ENCODE assay signal across 34 mouse cellular contexts in the genomic region with DNA sequence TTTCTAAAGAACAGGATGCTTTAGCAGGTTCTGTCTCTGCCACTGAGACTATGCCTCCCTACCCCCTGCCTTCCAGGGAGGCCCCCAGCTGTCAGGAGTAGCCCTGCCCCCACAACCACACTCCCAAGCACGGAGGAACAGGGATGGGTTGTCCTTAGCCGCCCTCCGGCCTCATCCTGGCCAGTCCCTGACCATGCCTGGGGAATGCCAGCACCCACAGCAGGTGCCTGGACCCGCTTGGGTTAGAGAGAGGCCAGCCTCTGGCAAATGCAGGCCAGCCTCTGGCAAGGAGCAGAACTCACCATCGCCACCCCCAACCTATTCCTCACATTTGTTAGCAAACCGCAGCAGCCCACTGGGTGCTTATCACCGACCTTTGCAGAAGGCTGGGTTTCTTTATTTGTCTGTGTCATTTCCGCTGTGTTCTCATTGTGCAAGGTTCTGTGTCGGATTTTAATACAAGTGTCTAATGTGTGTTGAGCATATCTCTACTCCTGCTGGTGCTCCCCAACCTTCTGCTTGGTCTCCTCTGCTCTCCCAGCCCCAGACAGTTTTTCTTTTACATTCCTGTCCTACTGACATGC. TPM values are rescaled to one million over a fixed set of nuclear protein-coding genes. Genes with fewer than 3 reads are reported as not detected.
DNase-seq lines count a peak whose midpoint lies in the region; ATAC-seq and TF ChIP-seq lines count a peak whose summit lies in the region.
"Had no signal": no experiment of that assay in that cellular context is flagged by ENCODE, and none has a peak within 500 bp of the region (broad histone marks: within the 10 kb centered on the region; RNA-seq: fewer than 3 reads in every experiment).

No protein-coding gene starts in this region.

- no peak for ATAC-seq in embryonic facial prominence, embryonic 14.5 days (ENCODE audit: low read depth)
- ATAC-seq in intestine, postnatal 0 days = no peak
- ATAC-seq: forebrain, postnatal 0 days; intestine, embryonic 16.5 days; midbrain, embryonic 16.5 days had no signal

- intact Hi-C loops in gastrocnemius, adult 2 months (cut with DNase I) = no loop called here

- H3K27me3 ChIP-seq in embryonic facial prominence, embryonic 14.5 days (replicated peaks; ENCODE audit: control insufficient read depth, insufficient read depth, low read length) = peaks cover 39% of the 10 kb centered on the region
- peaks cover 51% of the 10 kb centered on the region for H3K27me3 ChIP-seq in embryonic facial prominence, embryonic 10.5 days (replicated peaks; ENCODE audit: low read depth, poor library complexity, severe bottlenecking)
- H3K27me3 ChIP-seq in C2C12 (ENCODE audit: control insufficient read depth, insufficient read depth, insufficient read length) (no peaks in the 10 kb centered on the region), myocyte (ENCODE audit: control insufficient read depth, insufficient read depth, insufficient read length) (no peaks in the 10 kb centered on the region)
- H3K27me3 ChIP-seq in intestine, postnatal 0 days (replicated peaks; ENCODE audit: control insufficient read depth, insufficient read depth, low read length) = peaks cover 22% of the 10 kb centered on the region; the same call in 1 of the 2 replicates

- TF ChIP-seq CTCF in C2C12 (IDR thresholded peaks at IDR 0.05; ENCODE audit: control insufficient read depth, insufficient read depth, insufficient read length) = no peak
- no peak for TF ChIP-seq CTCF in gastrocnemius, adult 2 months (IDR thresholded peaks at IDR 0.05)
- TF ChIP-seq CTCF in intestine, postnatal 0 days (IDR thresholded peaks at IDR 0.05; ENCODE audit: low read depth) = no peak

- H3K4me1 ChIP-seq in embryonic facial prominence, embryonic 14.5 days (ENCODE audit: control insufficient read depth, insufficient read depth, low read length) = no peaks in the 10 kb centered on the region
- peaks cover 11% of the 10 kb centered on the region for H3K4me1 ChIP-seq in embryonic facial prominence, embryonic 10.5 days
- no peaks in the 10 kb centered on the region for H3K4me1 ChIP-seq in intestine, postnatal 0 days (replicated peaks; ENCODE audit: control insufficient read depth, insufficient read depth, low read length)
- H3K4me1 ChIP-seq: heart, embryonic 15.5 days; limb, embryonic 12.5 days had no signal

- no peak overlapping the region for H3K4me2 ChIP-seq in embryonic facial prominence, embryonic 14.5 days (ENCODE audit: low read depth, low read length)
- H3K4me2 ChIP-seq in myocyte (ENCODE audit: low read depth) = peak overlapping the region; percentile 63
- H3K4me2 ChIP-seq in intestine, postnatal 0 days (replicated peaks; ENCODE audit: low read depth) = no peak overlapping the region
- H3K4me2 ChIP-seq: embryonic facial prominence, embryonic 15.5 days; forebrain, embryonic 12.5 days; heart, embryonic 15.5 days; hindbrain, embryonic 12.5 days; limb, embryonic 12.5 days; liver, embryonic 11.5 days; midbrain, embryonic 11.5 days; neural tube, embryonic 12.5 days had no signal

- WGBS in embryonic facial prominence, embryonic 14.5 days = 45% methylated on average over 6 of the region's 9 CpGs
- 52% methylated on average over 9 of the region's 9 CpGs for WGBS in embryonic facial prominence, embryonic 10.5 days
- WGBS in intestine, postnatal 0 days = 47% methylated on average over 9 of the region's 9 CpGs

- no peaks in the 10 kb centered on the region for H3K9me3 ChIP-seq in embryonic facial prominence, embryonic 14.5 days (ENCODE audit: control insufficient read depth, low read length)
- H3K9me3 ChIP-seq in embryonic facial prominence, embryonic 10.5 days = no peaks in the 10 kb centered on the region
- no peaks in the 10 kb centered on the region for H3K9me3 ChIP-seq in intestine, postnatal 0 days (ENCODE audit: control insufficient read depth)
- H3K9me3 ChIP-seq: embryonic facial prominence, embryonic 15.5 days; forebrain, embryonic 12.5 days; heart, embryonic 15.5 days; hindbrain, embryonic 12.5 days; limb, embryonic 12.5 days; neural tube, embryonic 12.5 days had no signal

- TF ChIP-seq POLR2A in myocyte (IDR thresholded peaks at IDR 0.05; ENCODE audit: insufficient read length, low read depth) = peak; percentile 46

- no peak overlapping the region for H3K4me3 ChIP-seq in embryonic facial prominence, embryonic 14.5 days (ENCODE audit: low read depth, low read length)
- no peak overlapping the region for H3K4me3 ChIP-seq in embryonic facial prominence, embryonic 10.5 days
- H3K4me3 ChIP-seq in C2C12 (ENCODE audit: insufficient read depth, poor library complexity, severe bottlenecking) = no peak overlapping the region
- no peak overlapping the region for H3K4me3 ChIP-seq in gastrocnemius, adult 2 months
- no peak overlapping the region for H3K4me3 ChIP-seq in myocyte
- H3K4me3 ChIP-seq in intestine, postnatal 0 days (ENCODE audit: low read depth, low read length) = no peak overlapping the region
- H3K4me3 ChIP-seq: embryonic facial prominence, embryonic 15.5 days; forebrain, embryonic 12.5 days; heart, embryonic 15.5 days; hindbrain, embryonic 12.5 days; limb, embryonic 12.5 days; neural tube, embryonic 12.5 days had no signal

- peak; percentile 4 for DNase-seq in embryonic facial prominence, embryonic 14.5 days (ENCODE audit: low spot score)
- no peak for DNase-seq in embryonic facial prominence, embryonic 10.5 days (ENCODE audit: low spot score)
- DNase-seq in gastrocnemius, adult 2 months = peak; percentile 90
- DNase-seq in adrenal gland, postnatal 36 days = no peak
- DNase-seq: adrenal gland, adult 8-10 months; B cell, adult 2 months; cerebellum, adult 11 months; forebrain, postnatal 0 days; kidney, postnatal 14 days; lung, postnatal 36 days; right cerebral cortex, adult 18-20 months had no signal

- H3K9ac ChIP-seq in embryonic facial prominence, embryonic 14.5 days (ENCODE audit: low read depth, low read length) = no peak overlapping the region
- H3K9ac ChIP-seq in intestine, postnatal 0 days (ENCODE audit: low read depth, low read length) = no peak overlapping the region
- H3K9ac ChIP-seq: embryonic facial prominence, embryonic 15.5 days; forebrain, embryonic 12.5 days; forebrain, postnatal 0 days; heart, embryonic 15.5 days; hindbrain, embryonic 12.5 days; limb, embryonic 12.5 days; neural tube, embryonic 12.5 days had no signal

- H3K79me3 ChIP-seq in C2C12 (ENCODE audit: low read depth) = no peaks in the 10 kb centered on the region

- H3K79me2 ChIP-seq in C2C12 (ENCODE audit: control insufficient read depth, insufficient read depth) = no peaks in the 10 kb centered on the region
- no peaks in the 10 kb centered on the region for H3K79me2 ChIP-seq in myocyte (ENCODE audit: control insufficient read depth, insufficient read depth)

- no peak overlapping the region for H3K27ac ChIP-seq in embryonic facial prominence, embryonic 14.5 days (replicated peaks; ENCODE audit: low read depth, low read length)
- no peak overlapping the region for H3K27ac ChIP-seq in embryonic facial prominence, embryonic 10.5 days (replicated peaks)
- peak overlapping the region; percentile 78 for H3K27ac ChIP-seq in gastrocnemius, adult 2 months
- H3K27ac ChIP-seq in intestine, postnatal 0 days (ENCODE audit: low read depth, low read length) = no peak overlapping the region
- H3K27ac ChIP-seq: embryonic facial prominence, embryonic 15.5 days; forebrain, embryonic 12.5 days; heart, embryonic 15.5 days; hindbrain, embryonic 12.5 days; limb, embryonic 12.5 days; neural tube, embryonic 12.5 days; stomach, postnatal 0 days had no signal

- H3K36me3 ChIP-seq in embryonic facial prominence, embryonic 14.5 days (ENCODE audit: control insufficient read depth, insufficient read depth, low read length) = no peaks in the 10 kb centered on the region
- H3K36me3 ChIP-seq in embryonic facial prominence, embryonic 10.5 days (replicated peaks) = no peaks in the 10 kb centered on the region
- H3K36me3 ChIP-seq in C2C12 (ENCODE audit: control insufficient read depth, insufficient read depth) = no peaks in the 10 kb centered on the region
- no peaks in the 10 kb centered on the region for H3K36me3 ChIP-seq in myocyte (ENCODE audit: control insufficient read depth, insufficient read depth)
- H3K36me3 ChIP-seq in intestine, postnatal 0 days (ENCODE audit: control insufficient read depth, insufficient read depth) = no peaks in the 10 kb centered on the region
- H3K36me3 ChIP-seq: embryonic facial prominence, embryonic 15.5 days; forebrain, embryonic 12.5 days; heart, embryonic 15.5 days; hindbrain, embryonic 12.5 days; limb, embryonic 12.5 days; neural tube, embryonic 12.5 days had no signal

- H3ac ChIP-seq in C2C12 (ENCODE audit: control insufficient read depth, insufficient read length, low read depth) = no peak overlapping the region
- H3ac ChIP-seq in myocyte (ENCODE audit: control insufficient read depth, insufficient read length) = no peak overlapping the region

TF ChIP-seq in C2C12, 6 proteins besides CTCF, POLR2A, EP300 and RAD21 (continues in another document):
- TF ChIP-seq USF1 (IDR thresholded peaks at IDR 0.05; ENCODE audit: low read depth) (no peak), CEBPB (IDR thresholded peaks at IDR 0.05; ENCODE audit: low read depth) (peak; percentile 39), MYOD1 (IDR thresholded peaks at IDR 0.05; ENCODE audit: control insufficient read depth, insufficient read length, low read depth) (peak; percentile 85)

TF ChIP-seq in myocyte, 11 proteins besides CTCF, POLR2A, EP300 and RAD21 (continues in another document):
- no peak for TF ChIP-seq MAX (IDR thresholded peaks at IDR 0.05; ENCODE audit: low read depth)
- no peak for TF ChIP-seq REST (IDR thresholded peaks at IDR 0.05; ENCODE audit: insufficient read depth, insufficient read length)
- peak; percentile 70 for TF ChIP-seq TCF12 (IDR thresholded peaks at IDR 0.05; ENCODE audit: insufficient read depth, poor library complexity, severe bottlenecking)
- TF ChIP-seq SRF (IDR thresholded peaks at IDR 0.05; ENCODE audit: control insufficient read depth, insufficient read length, low read depth) = no peak

RNA-seq across cellular contexts. Expression of gene Myod1, which starts 26.1 kb away (rescaled TPM):
- 46.5 and 50.7 TPM in 2 replicates for polyA plus RNA-seq in embryonic facial prominence, embryonic 14.5 days (2014; fragmentation: Nextera tagmentation; extraction: Ambion mirVana)
- 0.62 and 2.0 TPM in 2 replicates for polyA plus RNA-seq in embryonic facial prominence, embryonic 10.5 days (2016; fragmentation: Nextera tagmentation; extraction: Ambion mirVana)
- 278 TPM for polyA plus RNA-seq in C2C12 (2012; fragmentation: generic; extraction: Trizol)
- 10 to 100 TPM; 17.3 to 21.3 TPM for total RNA-seq in gastrocnemius, adult 2 months (2021)
- polyA plus RNA-seq in myocyte (2012; fragmentation: generic; extraction: Trizol) = 396 TPM
- not detected in 2 replicates for polyA plus RNA-seq in intestine, postnatal 0 days (2015; fragmentation: Nextera tagmentation; extraction: Ambion mirVana)
- total RNA-seq in adrenal gland, postnatal 36 days (2021) = not detected
- total RNA-seq: adrenal gland, adult 8-10 months; CH12.LX; ES-E14; forebrain, postnatal 0 days; heart, postnatal 25 days; layer of hippocampus, postnatal 10 days; left cerebral cortex, adult 18-20 months; left cerebral cortex, postnatal 14 days; megakaryocyte, adult 5-6 weeks had no signal
- polyA plus RNA-seq: forebrain, postnatal 0 days; gonadal fat pad, adult 2 months; midbrain, embryonic 11.5 days had no signal

RNA-seq across cellular contexts. Expression of gene Kcnc1, which starts 46.1 kb away (rescaled TPM):
- polyA plus RNA-seq in embryonic facial prominence, embryonic 14.5 days (2014; fragmentation: Nextera tagmentation; extraction: Ambion mirVana) = 0.69 and 1.1 TPM in 2 replicates
- polyA plus RNA-seq in embryonic facial prominence, embryonic 10.5 days (2016; fragmentation: Nextera tagmentation; extraction: Ambion mirVana) = 0.58 and 0.69 TPM in 2 replicates
- polyA plus RNA-seq in C2C12 (2012; fragmentation: generic; extraction: Trizol) (0.01 TPM), myocyte (2012; fragmentation: generic; extraction: Trizol) (0.07 TPM)
- 10 to 100 TPM; 38.9 to 66.6 TPM for total RNA-seq in gastrocnemius, adult 2 months (2021)
- 0.39 and 0.72 TPM in 2 replicates for polyA plus RNA-seq in intestine, postnatal 0 days (2015; fragmentation: Nextera tagmentation; extraction: Ambion mirVana)
- under 1 TPM; 0.13 to 0.16 TPM for total RNA-seq in adrenal gland, postnatal 36 days (2021)
- polyA plus RNA-seq: heart, embryonic 15.5 days; kidney, embryonic 14.5 days had no signal

Comparison
In these comparisons a context has a peak if more than half of its experiments do, and no peak if none do; other contexts are left out.
1. DNase-seq: peak in embryonic facial prominence, embryonic 14.5 days (single experiment) and gastrocnemius, adult 2 months (single experiment); none in embryonic facial prominence, embryonic 10.5 days (single experiment) and adrenal gland, postnatal 36 days (0 of 2).
2. RNA of gene Myod1, which starts 26.1 kb away (polyA plus RNA-seq): 396 TPM in myocyte (single experiment), 278 TPM in C2C12 (single experiment) and 46.5 to 50.7 TPM in embryonic facial prominence, embryonic 14.5 days; 0.62 to 2.0 TPM in embryonic facial prominence, embryonic 10.5 days and not detected in intestine, postnatal 0 days; every median in the first group is over 10 times any median in the second.